Mouse (Mus musculus): ENCODE measurements around the gene Inpp4a.

- TF ChIP-seq POLR2A (IDR thresholded peaks at IDR 0.05; ENCODE audit: extremely low read depth, insufficient read depth, low read length) (no peak), CTCF (IDR thresholded peaks at IDR 0.05; ENCODE audit: extremely low read depth, insufficient read depth, low read length) (no peak)
These were observed 63.1 kb downstream of the Inpp4a start for GRCm38 (mm10) chr1:37362721-37363120.
